Mouse (Mus musculus): ENCODE data around the gene Ghr. TPM values are rescaled to one million over a fixed set of nuclear protein-coding genes. Genes with fewer than 3 reads are reported as not detected.
A peak's percentile ranks its signal among the peaks of the same experiment; 100 is the strongest.

Ghr gene
- total RNA-seq, 2 experiments from 2014 or later: 0.10 TPM; not detected in 1

GRCm38 (mm10) chr15:3395700-3396099 is 187.6 kb downstream of the Ghr start:
- no peak for ATAC-seq (replicated peaks; ENCODE audit: poor library complexity, severe bottlenecking)

- no peak for ATAC-seq (replicated peaks; ENCODE audit: poor library complexity, severe bottlenecking)
Observed at GRCm38 (mm10) chr15:3390722-3391121, 192.6 kb downstream of the Ghr start.

GRCm38 (mm10) chr15:3389011-3389410 is 194.3 kb downstream of the Ghr start:
- no peak for ATAC-seq (replicated peaks; ENCODE audit: poor library complexity, severe bottlenecking)

GRCm38 (mm10) chr15:3388485-3388884 is 194.8 kb downstream of the Ghr start:
- no peak for ATAC-seq (replicated peaks; ENCODE audit: poor library complexity, severe bottlenecking)

- no peak for ATAC-seq (replicated peaks; ENCODE audit: poor library complexity, severe bottlenecking)
Observed at GRCm38 (mm10) chr15:3383788-3384187, 199.5 kb downstream of the Ghr start.

GRCm38 (mm10) chr15:3381413-3381812 is 201.9 kb downstream of the Ghr start:
- no peak for ATAC-seq (replicated peaks; ENCODE audit: poor library complexity, severe bottlenecking)

GRCm38 (mm10) chr15:3368261-3368832 is 214.9 kb downstream of the Ghr start:
- ATAC-seq (replicated peaks; ENCODE audit: poor library complexity, severe bottlenecking): no peak

- ATAC-seq (replicated peaks; ENCODE audit: poor library complexity, severe bottlenecking): peak; percentile 77
Observed at GRCm38 (mm10) chr15:3356073-3356766, 227.1 kb downstream of the Ghr start.

GRCm38 (mm10) chr15:3353696-3354095 is 229.6 kb downstream of the Ghr start:
- ATAC-seq (replicated peaks; ENCODE audit: poor library complexity, severe bottlenecking): no peak

GRCm38 (mm10) chr15:3349306-3350064 is 233.8 kb downstream of the Ghr start:
- ATAC-seq (replicated peaks; ENCODE audit: poor library complexity, severe bottlenecking): no peak

GRCm38 (mm10) chr15:3346682-3347081 is 236.6 kb downstream of the Ghr start:
- ATAC-seq (replicated peaks; ENCODE audit: poor library complexity, severe bottlenecking): no peak

- no peak for ATAC-seq (replicated peaks; ENCODE audit: poor library complexity, severe bottlenecking)
Observed at GRCm38 (mm10) chr15:3344555-3344954, 238.7 kb downstream of the Ghr start.

- no peak for ATAC-seq (replicated peaks; ENCODE audit: poor library complexity, severe bottlenecking)
Observed at GRCm38 (mm10) chr15:3341806-3342582, 241.3 kb downstream of the Ghr start.

GRCm38 (mm10) chr15:3339847-3340246 is 243.4 kb downstream of the Ghr start:
- no peak; the same call in 1 of the 2 replicates for ATAC-seq (replicated peaks; ENCODE audit: poor library complexity, severe bottlenecking)

GRCm38 (mm10) chr15:3332517-3332916 is 250.8 kb downstream of the Ghr start:
- ATAC-seq (replicated peaks; ENCODE audit: poor library complexity, severe bottlenecking): no peak

GRCm38 (mm10) chr15:3331813-3332212 is 251.5 kb downstream of the Ghr start:
- ATAC-seq (replicated peaks; ENCODE audit: poor library complexity, severe bottlenecking): no peak

- no peak for ATAC-seq (replicated peaks; ENCODE audit: poor library complexity, severe bottlenecking)
Observed at GRCm38 (mm10) chr15:3330291-3330690, 253.0 kb downstream of the Ghr start.

GRCm38 (mm10) chr15:3323041-3323440 is 260.3 kb downstream of the Ghr start:
- ATAC-seq (replicated peaks; ENCODE audit: poor library complexity, severe bottlenecking): no peak

- ATAC-seq (replicated peaks; ENCODE audit: poor library complexity, severe bottlenecking): no peak
Observed at GRCm38 (mm10) chr15:3319929-3320328, 263.4 kb downstream of the Ghr start.

- no peak for ATAC-seq (replicated peaks; ENCODE audit: poor library complexity, severe bottlenecking)
Observed at GRCm38 (mm10) chr15:3316617-3317016, 266.7 kb downstream of the Ghr start.

- no peak for ATAC-seq (replicated peaks; ENCODE audit: poor library complexity, severe bottlenecking)
Observed at GRCm38 (mm10) chr15:3312937-3313336, 270.4 kb downstream of the Ghr start.
